Mouse (Mus musculus): ENCODE results near the gene Cdh18. TPM values are rescaled to one million over a fixed set of nuclear protein-coding genes. Genes with fewer than 3 reads are reported as not detected.
"Not testable (repeated sequence)": the region's sequence is repeated elsewhere in the genome, so short reads cannot be mapped to it uniquely, and the experiment has no call there.

Gene Cdh18
- polyA plus RNA-seq, 1 experiment from 2014 or later: 0.79 TPM

DNA sequence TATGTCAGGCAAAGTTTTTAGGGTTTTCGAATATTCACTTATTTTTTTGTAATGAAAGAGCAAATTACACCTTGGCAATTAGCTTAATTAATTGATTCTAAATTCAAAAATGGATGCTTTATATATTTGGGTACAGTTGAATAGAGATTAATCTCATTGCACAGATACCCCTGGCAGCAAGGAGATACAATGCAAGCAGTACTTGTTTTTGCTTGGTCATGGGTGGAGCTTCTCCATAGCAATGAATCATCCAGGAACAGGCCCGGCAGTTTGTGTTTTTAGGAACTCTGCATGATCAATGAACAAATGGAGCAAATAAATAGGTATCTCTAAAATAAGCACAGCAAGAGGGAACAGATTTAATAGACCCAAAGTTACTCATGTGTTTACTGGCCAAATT is 538.7 kb downstream of the Cdh18 start:
- H3K4me2 ChIP-seq (replicated peaks; ENCODE audit: low read depth): no peak overlapping the region
- no peak for ATAC-seq (ENCODE audit: low FRiP score, low TSS enrichment)
- WGBS: 65% methylated on average over 2 of the region's 2 CpGs
- no peaks in the 10 kb centered on the region for H3K27me3 ChIP-seq (ENCODE audit: control insufficient read depth, insufficient read depth, low read length)
- no peak overlapping the region for H3K9ac ChIP-seq (ENCODE audit: low read length)
- H3K9me3 ChIP-seq (ENCODE audit: control insufficient read depth, low read length): no peaks in the 10 kb centered on the region
- H3K27ac ChIP-seq (replicated peaks): no peak overlapping the region
- TF ChIP-seq EP300 (optimal IDR thresholded peaks at IDR 0.05) (no peak), CTCF (IDR thresholded peaks at IDR 0.05; ENCODE audit: low read depth) (no peak)
- H3K4me1 ChIP-seq (replicated peaks; ENCODE audit: control insufficient read depth, insufficient read depth): no peaks in the 10 kb centered on the region
- H3K4me3 ChIP-seq (ENCODE audit: low read depth, low read length): no peak overlapping the region
- no peak for DNase-seq (ENCODE audit: low spot score)
- no peaks in the 10 kb centered on the region for H3K36me3 ChIP-seq (ENCODE audit: control insufficient read depth, insufficient read depth, low read length)

DNA sequence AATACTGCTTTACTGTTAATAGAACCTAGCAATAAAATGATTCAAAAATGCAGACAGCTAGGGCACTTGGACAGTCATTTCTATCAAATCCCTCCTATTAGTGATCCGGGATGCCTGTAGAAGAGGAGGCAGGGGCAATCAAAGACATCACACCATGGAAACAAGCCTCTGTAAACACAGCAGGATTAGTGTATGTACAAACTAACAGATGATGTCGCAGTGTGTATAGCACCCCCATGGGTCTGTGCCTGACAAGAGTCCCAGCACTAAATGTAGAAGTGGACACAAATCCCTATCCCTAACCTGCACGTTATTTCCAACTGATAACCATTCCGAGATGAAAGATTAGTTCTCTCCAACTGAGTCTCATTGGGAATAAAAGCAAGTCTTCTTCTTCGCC is 547.8 kb downstream of the Cdh18 start:
- Histone ChIP-seq H3K9me3 (ENCODE audit: control insufficient read depth, low read length) (no peaks in the 10 kb centered on the region), H3K27ac (replicated peaks) (no peak overlapping the region), H3K27me3 (ENCODE audit: control insufficient read depth, insufficient read depth, low read length) (no peaks in the 10 kb centered on the region), H3K9ac (ENCODE audit: low read length) (no peak overlapping the region), H3K36me3 (ENCODE audit: control insufficient read depth, insufficient read depth, low read length) (no peaks in the 10 kb centered on the region), H3K4me3 (ENCODE audit: low read depth, low read length) (no peak overlapping the region), H3K4me2 (replicated peaks; ENCODE audit: low read depth) (no peak overlapping the region), H3K4me1 (replicated peaks; ENCODE audit: control insufficient read depth, insufficient read depth) (no peaks in the 10 kb centered on the region)
- no peak for ATAC-seq (ENCODE audit: low FRiP score, low TSS enrichment)
- no peak for DNase-seq (ENCODE audit: low spot score)
- WGBS: 72% methylated on average over 5 of the region's 5 CpGs
- TF ChIP-seq EP300 (optimal IDR thresholded peaks at IDR 0.05) (no peak), CTCF (IDR thresholded peaks at IDR 0.05; ENCODE audit: low read depth) (no peak)

DNA sequence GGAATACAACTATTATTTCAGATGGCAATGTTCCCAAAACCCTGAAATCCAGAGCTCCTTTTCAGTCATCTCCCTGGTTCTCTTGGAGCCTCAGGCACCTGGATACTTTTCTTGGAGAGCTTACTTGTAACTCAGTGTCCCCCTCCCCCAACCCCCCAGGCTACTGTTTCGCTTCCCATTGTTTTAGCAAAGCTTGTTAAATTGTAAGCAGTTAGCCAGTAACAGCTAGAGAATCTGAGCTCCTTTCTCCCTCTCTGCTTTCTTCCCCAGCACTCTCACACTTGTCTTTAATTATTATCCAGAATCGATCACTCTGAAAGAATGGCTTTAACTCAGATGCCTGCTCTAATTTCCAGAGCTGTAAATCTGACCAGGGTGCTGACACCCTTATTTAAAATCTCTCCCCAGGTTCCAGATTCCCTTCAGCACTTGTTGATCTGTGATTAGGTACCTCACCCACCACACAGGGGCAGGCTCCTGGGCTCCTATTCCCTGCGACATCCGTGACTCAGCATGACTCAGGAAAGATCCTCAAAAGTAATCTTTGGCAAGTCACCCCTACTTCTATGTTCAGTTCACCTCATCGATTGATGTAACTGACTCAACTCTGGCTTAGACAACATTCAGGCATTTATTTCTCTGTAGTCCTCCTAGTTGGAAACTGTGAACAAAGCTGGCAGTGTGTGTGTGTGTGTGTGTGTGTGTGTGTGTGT is 556.0 kb downstream of the Cdh18 start:
- no peaks in the 10 kb centered on the region for H3K27me3 ChIP-seq (ENCODE audit: control insufficient read depth, insufficient read depth, low read length)
- H3K36me3 ChIP-seq (ENCODE audit: control insufficient read depth, insufficient read depth, low read length): no peaks in the 10 kb centered on the region
- TF ChIP-seq CTCF (IDR thresholded peaks at IDR 0.05; ENCODE audit: low read depth) (no peak), EP300 (optimal IDR thresholded peaks at IDR 0.05) (no peak)
- WGBS: 40% methylated on average over 5 of the region's 5 CpGs
- no peaks in the 10 kb centered on the region for H3K4me1 ChIP-seq (replicated peaks; ENCODE audit: control insufficient read depth, insufficient read depth)
- no peaks in the 10 kb centered on the region for H3K9me3 ChIP-seq (ENCODE audit: control insufficient read depth, low read length)
- H3K4me3 ChIP-seq (ENCODE audit: low read depth, low read length): no peak overlapping the region
- no peak overlapping the region for H3K9ac ChIP-seq (ENCODE audit: low read length)
- no peak for DNase-seq (ENCODE audit: low spot score)
- no peak overlapping the region for H3K27ac ChIP-seq (replicated peaks)
- ATAC-seq (ENCODE audit: low FRiP score, low TSS enrichment): no peak
- H3K4me2 ChIP-seq (replicated peaks; ENCODE audit: low read depth): no peak overlapping the region

DNA sequence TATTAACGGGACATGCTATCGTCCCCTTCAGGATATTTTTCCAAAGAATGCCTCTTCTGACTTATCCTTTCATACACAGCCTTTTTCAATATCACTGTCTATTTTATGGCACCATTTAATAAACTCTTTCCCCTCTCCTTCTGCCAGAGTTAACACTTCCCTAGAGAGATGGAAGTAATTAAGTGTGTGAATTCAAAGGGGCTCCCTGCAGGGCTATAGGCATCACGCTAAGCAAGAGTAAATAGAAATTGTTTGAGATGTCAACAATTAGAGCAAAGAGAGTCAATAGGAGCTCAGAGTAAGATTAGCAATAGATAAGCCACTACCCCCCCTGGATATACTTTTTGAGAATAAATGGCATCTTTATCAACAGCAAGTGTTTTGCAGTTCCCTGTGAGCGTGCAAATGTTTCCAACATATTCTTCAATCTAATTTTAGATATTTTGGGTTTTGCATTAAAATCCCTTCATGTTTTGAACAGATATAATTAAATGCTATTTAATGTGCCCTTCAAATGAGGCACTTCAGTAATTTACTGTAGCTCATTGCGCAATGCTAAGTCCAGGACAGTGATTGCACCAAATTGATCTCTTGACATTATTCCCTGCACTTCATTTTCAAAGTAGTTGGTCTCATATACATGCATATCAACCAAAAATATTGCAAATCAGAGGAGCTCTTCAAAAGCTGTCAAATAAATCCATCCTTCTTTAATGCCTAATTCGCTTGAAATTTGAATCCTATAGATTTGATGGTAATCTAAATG is 586.3 kb downstream of the Cdh18 start:
- ATAC-seq (ENCODE audit: low FRiP score, low TSS enrichment): no peak
- H3K9ac ChIP-seq (ENCODE audit: low read length): no peak overlapping the region

DNA sequence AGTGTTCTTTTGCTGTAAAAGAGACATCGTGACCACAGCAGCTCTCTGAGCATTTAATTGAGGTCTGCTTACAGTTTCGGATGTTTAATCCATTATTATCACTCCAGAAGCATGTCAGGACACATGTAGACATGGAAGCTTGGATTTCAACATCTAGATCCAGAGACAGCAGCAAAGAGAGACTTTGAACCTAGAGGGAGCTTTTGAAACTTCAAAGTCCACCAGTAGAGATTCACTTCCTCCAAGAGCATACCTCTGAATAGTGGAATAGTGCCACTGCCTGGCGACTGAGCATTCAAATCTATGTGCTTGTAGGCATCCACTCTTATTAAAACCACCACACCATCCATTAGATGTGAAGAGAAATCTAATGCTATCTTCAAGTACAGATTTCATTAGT is 588.1 kb downstream of the Cdh18 start:
- Histone ChIP-seq H3K9ac (ENCODE audit: low read length) (no peak overlapping the region), H3K36me3 (ENCODE audit: control insufficient read depth, insufficient read depth, low read length) (no peaks in the 10 kb centered on the region), H3K27me3 (ENCODE audit: control insufficient read depth, insufficient read depth, low read length) (no peaks in the 10 kb centered on the region), H3K9me3 (ENCODE audit: control insufficient read depth, low read length) (no peaks in the 10 kb centered on the region), H3K4me3 (ENCODE audit: low read depth, low read length) (no peak overlapping the region), H3K4me2 (replicated peaks; ENCODE audit: low read depth) (no peak overlapping the region), H3K27ac (replicated peaks) (no peak overlapping the region), H3K4me1 (replicated peaks; ENCODE audit: control insufficient read depth, insufficient read depth) (no peaks in the 10 kb centered on the region)
- no peak for TF ChIP-seq CTCF (IDR thresholded peaks at IDR 0.05; ENCODE audit: low read depth)
- no peak for ATAC-seq (ENCODE audit: low FRiP score, low TSS enrichment)
- WGBS: 73% methylated on average over 3 of the region's 3 CpGs
- DNase-seq (ENCODE audit: low spot score): no peak

More for the DNA sequence above, 586.3 kb downstream of the Cdh18 start:
- TF ChIP-seq EP300 (optimal IDR thresholded peaks at IDR 0.05): no peak
- TF ChIP-seq CTCF (IDR thresholded peaks at IDR 0.05; ENCODE audit: low read depth): no peak
- WGBS: 65% methylated on average over 6 of the region's 6 CpGs
- no peak overlapping the region for H3K4me2 ChIP-seq (replicated peaks; ENCODE audit: low read depth)
- no peak for DNase-seq (ENCODE audit: low spot score)
- H3K4me1 ChIP-seq (replicated peaks; ENCODE audit: control insufficient read depth, insufficient read depth): no peaks in the 10 kb centered on the region
- no peaks in the 10 kb centered on the region for H3K9me3 ChIP-seq (ENCODE audit: control insufficient read depth, low read length)
- H3K27ac ChIP-seq (replicated peaks): no peak overlapping the region
- no peaks in the 10 kb centered on the region for H3K36me3 ChIP-seq (ENCODE audit: control insufficient read depth, insufficient read depth, low read length)
- no peak overlapping the region for H3K4me3 ChIP-seq (ENCODE audit: low read depth, low read length)
- H3K27me3 ChIP-seq (ENCODE audit: control insufficient read depth, insufficient read depth, low read length): no peaks in the 10 kb centered on the region

DNA sequence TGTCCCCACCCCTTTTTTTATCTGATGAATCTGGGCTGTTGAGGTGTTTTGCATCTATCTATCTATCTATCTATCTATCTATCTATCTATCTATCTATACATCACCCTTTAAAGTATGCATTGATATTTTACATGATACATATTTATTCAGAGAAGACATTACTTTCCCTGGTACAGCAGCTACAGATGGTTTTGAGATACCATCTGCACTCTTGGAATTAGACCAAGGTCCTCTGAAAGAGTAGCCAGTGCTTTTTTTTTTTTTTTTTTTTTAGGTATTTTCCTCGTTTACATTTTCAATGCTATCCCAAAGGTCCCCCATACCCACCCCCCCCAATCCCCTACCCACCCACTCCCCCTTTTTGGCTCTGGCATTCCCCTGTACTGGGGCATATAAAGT is 594.1 kb downstream of the Cdh18 start:
- not testable (repeated sequence) for H3K4me1 ChIP-seq (replicated peaks; ENCODE audit: control insufficient read depth, insufficient read depth); H3K27me3 ChIP-seq (ENCODE audit: control insufficient read depth, insufficient read depth, low read length); DNase-seq (ENCODE audit: low spot score); H3K9me3 ChIP-seq (ENCODE audit: control insufficient read depth, low read length); ATAC-seq (ENCODE audit: low FRiP score, low TSS enrichment); H3K4me2 ChIP-seq (replicated peaks; ENCODE audit: low read depth); H3K27ac ChIP-seq (replicated peaks); H3K4me3 ChIP-seq (ENCODE audit: low read depth, low read length); H3K36me3 ChIP-seq (ENCODE audit: control insufficient read depth, insufficient read depth, low read length); H3K9ac ChIP-seq (ENCODE audit: low read length)
- no CpG with 5 or more reads among the region's 1 CpGs for WGBS
